Mouse (Mus musculus) cerebellum, adult 2 months (tissue): ENCODE results near the gene Ranbp3l. TPM values are rescaled to one million over a fixed set of nuclear protein-coding genes. Genes with fewer than 3 reads are reported as not detected.
"Not testable (repeated sequence)": the region's sequence is repeated elsewhere in the genome, so short reads cannot be mapped to it uniquely, and the experiment has no call there.

Experiments used
- DNase-seq, 2 experiments: peaks; one replicate each; pipeline ENCODE4 v3.0.0; 2021
- H3K27ac ChIP-seq: fragments of 200-500 bp; 2 replicates; pipeline ENCODE4 v1.5.1; 2012; ENCODE audit warnings: low read length, control low read depth, inconsistent platforms; ENCODE audit not compliant: insufficient read depth
- H3K27me3 ChIP-seq: fragments of 200-500 bp; 2 replicates; pipeline ENCODE4 v1.6.1; 2012; ENCODE audit warnings: inconsistent platforms, mild to moderate bottlenecking, low read length, moderate library complexity; ENCODE audit not compliant: control insufficient read depth, insufficient read depth
- H3K4me1 ChIP-seq: fragments of 200-500 bp; 2 replicates; pipeline ENCODE4 v1.6.1; 2011; ENCODE audit warnings: low read length; ENCODE audit not compliant: control insufficient read depth, insufficient read depth
- H3K4me3 ChIP-seq: fragments of 200-500 bp; replicated peaks from 2 replicates; pipeline ENCODE3; 2011; ENCODE audit warnings: mild to moderate bottlenecking, low read depth, low read length, control low read depth; ENCODE audit not compliant: insufficient read depth
- CTCF ChIP-seq: fragments of 200-500 bp; IDR thresholded peaks from 2 replicates; pipeline ENCODE4 v1.5.1; 2011; ENCODE audit warnings: low read depth, mild to moderate bottlenecking, control low read depth, low read length, moderate library complexity, borderline replicate concordance; ENCODE audit not compliant: insufficient read depth
- POLR2A ChIP-seq: fragments of 200-500 bp; IDR thresholded peaks from 2 replicates; pipeline ENCODE4 v1.6.1; 2011; ENCODE audit warnings: low read length, control low read depth, borderline replicate concordance; ENCODE audit not compliant: insufficient read depth
- WGBS: fragments of 180-500 bp; shearing (Covaris S2); methylation state at CpG from one replicate; pipeline ENCODE4 v1.1.7; 2018; 5-methylcytosine and 5-hydroxymethylcytosine counted together
- polyA plus RNA-seq: library from polyadenylated mRNA; depleted of rRNA; stranded (reverse); fragments of >200 nt; gene quantifications from 2 replicates; pipeline ENCODE4 v1.2.3, GENCODE M21; 2012

The Ranbp3l gene
- polyA plus RNA-seq, 1 experiment, result 2.4 TPM

- Histone ChIP-seq H3K27ac (no peak overlapping the region), H3K4me3 (no peak overlapping the region), H3K4me1 (no peaks in the 10 kb centered on the region), H3K27me3 (no peaks in the 10 kb centered on the region; the same call in 1 of the 2 replicates)
- WGBS, result 95% methylated on average over 6 of the region's 6 CpGs
- TF ChIP-seq POLR2A, result no peak
- no peak for DNase-seq
Measured at GRCm38 (mm10) chr15:8991211-8991610, 23.5 kb downstream of the Ranbp3l start.

GRCm38 (mm10) chr15:8991859-8992838 lies 24.4 kb downstream of the Ranbp3l start:
- Histone ChIP-seq H3K27ac (no peak overlapping the region), H3K4me1 (no peaks in the 10 kb centered on the region), H3K4me3 (no peak overlapping the region), H3K27me3 (no peaks in the 10 kb centered on the region; the same call in 1 of the 2 replicates)
- DNase-seq, result no peak
- 74% methylated on average over 12 of the region's 12 CpGs for WGBS
- TF ChIP-seq POLR2A, result no peak
- no peak for TF ChIP-seq CTCF

- Histone ChIP-seq H3K27me3 (no peaks in the 10 kb centered on the region; the same call in 1 of the 2 replicates), H3K27ac (no peak overlapping the region), H3K4me1 (no peaks in the 10 kb centered on the region), H3K4me3 (no peak overlapping the region)
- TF ChIP-seq POLR2A (no peak), CTCF (no peak)
- DNase-seq, result no peak
- 53% methylated on average over 8 of the region's 8 CpGs for WGBS
Measured at GRCm38 (mm10) chr15:8994608-8995277, 27.0 kb downstream of the Ranbp3l start.

- no peak for DNase-seq
- no peak overlapping the region for H3K4me3 ChIP-seq
- no peak overlapping the region for H3K27ac ChIP-seq
- no peaks in the 10 kb centered on the region for H3K4me1 ChIP-seq
- TF ChIP-seq CTCF (no peak), POLR2A (no peak)
- 76% methylated on average over 7 of the region's 7 CpGs for WGBS
- H3K27me3 ChIP-seq, result no peaks in the 10 kb centered on the region; the same call in 1 of the 2 replicates
Measured at GRCm38 (mm10) chr15:8995490-8995889, 27.7 kb downstream of the Ranbp3l start.

DNA sequence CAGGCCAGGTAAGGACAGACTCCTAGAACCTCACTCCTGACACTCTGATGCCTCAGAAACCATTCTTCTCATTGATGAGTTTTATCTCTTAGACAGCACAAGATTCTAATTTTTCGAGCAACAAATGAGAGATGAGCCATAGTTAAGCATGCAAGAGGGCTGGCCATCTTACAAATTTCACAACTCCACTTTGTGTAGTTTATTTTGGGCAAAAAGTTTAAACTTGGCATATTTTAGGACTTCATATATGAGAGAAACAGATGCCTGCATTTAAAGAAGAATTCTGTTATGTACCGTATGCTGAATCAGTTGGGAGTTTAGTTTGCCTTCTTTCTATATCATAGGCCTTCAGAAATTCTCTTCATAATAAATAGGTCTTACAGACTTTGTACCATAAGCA lies 35.0 kb downstream of the Ranbp3l start:
- TF ChIP-seq POLR2A (no peak), CTCF (no peak)
- H3K27ac ChIP-seq, result no peak overlapping the region
- no peak for DNase-seq
- WGBS, result 91% methylated on average over 2 of the region's 2 CpGs
- H3K4me3 ChIP-seq, result no peak overlapping the region
- H3K27me3 ChIP-seq, result no peaks in the 10 kb centered on the region
- H3K4me1 ChIP-seq, result no peaks in the 10 kb centered on the region

- TF ChIP-seq POLR2A (no peak), CTCF (no peak)
- DNase-seq, result no peak
- no peaks in the 10 kb centered on the region for H3K27me3 ChIP-seq
Measured at GRCm38 (mm10) chr15:9009196-9009595, 41.4 kb downstream of the Ranbp3l start.

DNA sequence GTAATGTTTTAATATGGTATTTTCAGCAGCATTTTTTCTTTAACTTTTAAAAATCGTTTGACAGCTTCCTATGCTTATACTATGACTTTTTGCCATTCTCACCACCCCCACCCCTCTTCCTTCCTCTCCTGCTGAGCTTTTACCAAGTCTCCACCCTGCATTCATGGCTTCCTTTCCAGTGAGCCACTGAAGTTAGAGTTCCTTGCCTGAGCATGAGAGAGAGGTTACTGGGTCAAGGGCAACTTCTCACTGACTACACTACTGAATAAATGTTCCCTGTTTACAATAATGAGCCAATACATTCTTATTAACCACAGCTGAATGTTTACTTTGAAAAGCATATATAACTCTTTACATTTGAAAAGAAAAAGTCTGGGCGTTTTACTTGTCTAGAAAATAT lies 46.8 kb downstream of the Ranbp3l start:
- no peaks in the 10 kb centered on the region for H3K27me3 ChIP-seq
- no peaks in the 10 kb centered on the region for H3K4me1 ChIP-seq
- H3K4me3 ChIP-seq, result no peak overlapping the region
- no peak for DNase-seq
- WGBS, result 74% methylated on average over 2 of the region's 2 CpGs
- TF ChIP-seq CTCF, result no peak
- H3K27ac ChIP-seq, result no peak overlapping the region

More at GRCm38 (mm10) chr15:9009196-9009595, 41.4 kb downstream of the Ranbp3l start:
- 74% methylated on average over 6 of the region's 6 CpGs for WGBS
- Histone ChIP-seq H3K27ac (no peak overlapping the region), H3K4me3 (no peak overlapping the region), H3K4me1 (no peaks in the 10 kb centered on the region)

DNA sequence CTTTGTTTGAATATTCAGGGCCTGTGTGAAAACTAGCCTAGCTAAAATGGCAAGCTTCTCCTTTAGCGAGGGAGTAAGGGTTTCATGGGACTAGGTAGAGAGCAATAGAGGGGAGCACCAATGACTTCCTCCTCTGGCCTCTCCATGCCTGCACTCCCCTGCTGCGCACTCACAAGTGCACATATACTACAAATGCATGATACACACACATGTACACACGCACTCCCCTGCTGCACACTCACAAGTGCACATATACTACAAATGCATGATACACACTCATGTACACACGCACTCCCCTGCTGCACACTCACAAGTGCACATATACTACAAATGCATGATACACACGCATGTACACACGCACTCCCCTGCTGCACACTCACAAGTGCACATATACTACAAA lies 47.7 kb downstream of the Ranbp3l start:
- H3K4me1 ChIP-seq, H3K27me3 ChIP-seq, H3K4me3 ChIP-seq, DNase-seq, H3K27ac ChIP-seq: not testable (repeated sequence)
- 86% methylated on average over 6 of the region's 6 CpGs for WGBS
